29 mouse cellular contexts compared by ENCODE assay signal in genomic region chr6:112496291-112497060, GRCm38 (mm10). TPM values are rescaled to one million over a fixed set of nuclear protein-coding genes. Genes with fewer than 3 reads are reported as not detected.
DNase-seq lines count a peak whose midpoint lies in the region; ATAC-seq and TF ChIP-seq lines count a peak whose summit lies in the region.
"Had no signal": no experiment of that assay in that cellular context is flagged by ENCODE, and none has a peak within 500 bp of the region (broad histone marks: within the 10 kb centered on the region; RNA-seq: fewer than 3 reads in every experiment).

No protein-coding gene starts in this region.

- WGBS in liver, adult 2 months, result 24% methylated on average over 8 of the region's 8 CpGs
- 57% methylated on average over 8 of the region's 8 CpGs for WGBS in liver, embryonic 12.5 days (ENCODE audit: insufficient replicate concordance)
- WGBS in kidney, embryonic 15.5 days, result 47% methylated on average over 8 of the region's 8 CpGs
- 74% methylated on average over 8 of the region's 8 CpGs for WGBS in limb, embryonic 10.5 days

- no peak overlapping the region for H3K4me2 ChIP-seq in liver, embryonic 12.5 days
- H3K4me2 ChIP-seq in kidney, embryonic 15.5 days, result no peak overlapping the region
- H3K4me2 ChIP-seq: embryonic facial prominence, embryonic 13.5 days; heart, embryonic 11.5 days; intestine, embryonic 15.5 days; limb, embryonic 13.5 days; midbrain, embryonic 13.5 days had no signal

- no peaks in the 10 kb centered on the region for H3K9me3 ChIP-seq in liver, embryonic 12.5 days (replicated peaks)
- H3K9me3 ChIP-seq in kidney, embryonic 15.5 days (replicated peaks), result no peaks in the 10 kb centered on the region
- no peaks in the 10 kb centered on the region for H3K9me3 ChIP-seq in limb, embryonic 10.5 days (replicated peaks)
- H3K9me3 ChIP-seq: embryonic facial prominence, embryonic 13.5 days; hindbrain, embryonic 10.5 days; intestine, embryonic 15.5 days; limb, embryonic 13.5 days; midbrain, embryonic 13.5 days had no signal

- TF ChIP-seq CTCF in liver, adult 2 months (IDR thresholded peaks at IDR 0.05; ENCODE audit: low read depth, low read length), result no peak

- H3K9ac ChIP-seq in liver, adult 2 months (ENCODE audit: low read depth, low read length), result no peak overlapping the region
- H3K9ac ChIP-seq in liver, embryonic 12.5 days, result no peak overlapping the region
- H3K9ac ChIP-seq in kidney, embryonic 15.5 days, result no peak overlapping the region
- H3K9ac ChIP-seq: embryonic facial prominence, embryonic 13.5 days; intestine, embryonic 15.5 days; limb, embryonic 13.5 days; midbrain, embryonic 13.5 days had no signal

- peak overlapping the region; percentile 55 for H3K27ac ChIP-seq in liver, adult 2 months (replicated peaks; ENCODE audit: insufficient read depth, low read depth, low read length)
- no peak overlapping the region for H3K27ac ChIP-seq in liver, embryonic 12.5 days
- H3K27ac ChIP-seq in kidney, embryonic 15.5 days, result peak overlapping the region; percentile 87
- peak overlapping the region; percentile 66; the same call in 1 of the 2 replicates for H3K27ac ChIP-seq in limb, embryonic 10.5 days
- H3K27ac ChIP-seq: embryonic facial prominence, embryonic 13.5 days; hindbrain, embryonic 10.5 days; intestine, embryonic 15.5 days; limb, embryonic 13.5 days; midbrain, embryonic 13.5 days had no signal

- peak; percentile 85 for DNase-seq in liver, adult 2 months (ENCODE audit: extremely low read depth, low read depth, low spot score)
- peak; percentile 74 for DNase-seq in kidney, adult 18-20 months
- no peak for DNase-seq in limb, embryonic 10.5 days (ENCODE audit: low spot score)
- no peak for DNase-seq in thymus, postnatal 25 days
- DNase-seq in spleen, postnatal 10 days (ENCODE audit: low spot score in 2 of 2), result no peak
- DNase-seq: cerebellum, adult 18-20 months; cerebellum, postnatal 25 days; layer of hippocampus, postnatal 36 days; lung, adult 18-20 months; lung, postnatal 14 days; retina, postnatal 1 day; right cerebral cortex, postnatal 25 days; spleen, adult 18-20 months; thymus, postnatal 14 days had no signal

- peaks cover 22% of the 10 kb centered on the region for H3K4me1 ChIP-seq in liver, adult 2 months (ENCODE audit: control insufficient read depth, insufficient read depth, low read length)
- no peaks in the 10 kb centered on the region for H3K4me1 ChIP-seq in liver, embryonic 12.5 days
- peaks cover 33% of the 10 kb centered on the region for H3K4me1 ChIP-seq in kidney, embryonic 15.5 days
- H3K4me1 ChIP-seq in limb, embryonic 10.5 days, result peaks cover 25% of the 10 kb centered on the region
- H3K4me1 ChIP-seq: embryonic facial prominence, embryonic 13.5 days; midbrain, embryonic 13.5 days had no signal

- ATAC-seq in liver, embryonic 12.5 days, result no peak
- no peak for ATAC-seq in kidney, embryonic 15.5 days (replicated peaks; ENCODE audit: low FRiP score)
- ATAC-seq: forebrain, embryonic 14.5 days; hindbrain, embryonic 16.5 days; intestine, embryonic 15.5 days; midbrain, embryonic 13.5 days had no signal

- H3K27me3 ChIP-seq in liver, adult 2 months (ENCODE audit: control insufficient read depth, insufficient read depth, low read length), result no peaks in the 10 kb centered on the region
- H3K27me3 ChIP-seq in liver, embryonic 12.5 days (replicated peaks), result peaks cover 12% of the 10 kb centered on the region
- H3K27me3 ChIP-seq in kidney, embryonic 15.5 days, result no peaks in the 10 kb centered on the region
- peaks cover 17% of the 10 kb centered on the region for H3K27me3 ChIP-seq in limb, embryonic 10.5 days (ENCODE audit: low read depth, poor library complexity, severe bottlenecking)
- H3K27me3 ChIP-seq: intestine, embryonic 15.5 days had no signal

- H3K36me3 ChIP-seq in liver, adult 2 months (ENCODE audit: control insufficient read depth, insufficient read depth, low read length), result no peaks in the 10 kb centered on the region
- H3K36me3 ChIP-seq in liver, embryonic 12.5 days, result no peaks in the 10 kb centered on the region
- H3K36me3 ChIP-seq in kidney, embryonic 15.5 days, result no peaks in the 10 kb centered on the region
- H3K36me3 ChIP-seq in limb, embryonic 10.5 days, result no peaks in the 10 kb centered on the region
- H3K36me3 ChIP-seq: embryonic facial prominence, embryonic 13.5 days; hindbrain, embryonic 10.5 days; intestine, embryonic 15.5 days; limb, embryonic 13.5 days; midbrain, embryonic 13.5 days had no signal

- no peaks in the 10 kb centered on the region for H3K79me2 ChIP-seq in liver, adult 2 months (ENCODE audit: control insufficient read depth, insufficient read depth, low read length)

- no peak for TF ChIP-seq POLR2A in liver, adult 2 months (IDR thresholded peaks at IDR 0.05; ENCODE audit: extremely low read depth, insufficient read depth, low read length)

- H3K4me3 ChIP-seq in liver, adult 2 months (ENCODE audit: insufficient read depth, low read depth, low read length), result no peak overlapping the region
- no peak overlapping the region for H3K4me3 ChIP-seq in liver, embryonic 12.5 days
- no peak overlapping the region for H3K4me3 ChIP-seq in kidney, embryonic 15.5 days (replicated peaks)
- no peak overlapping the region for H3K4me3 ChIP-seq in limb, embryonic 10.5 days
- H3K4me3 ChIP-seq: embryonic facial prominence, embryonic 13.5 days; erythroblast, embryonic 14.5 days; hindbrain, embryonic 10.5 days; intestine, embryonic 15.5 days; limb, embryonic 13.5 days; midbrain, embryonic 13.5 days had no signal

RNA-seq across cellular contexts. Expression of gene Oxtr, which starts 6.7 kb away (rescaled TPM):
- 0.34 TPM in 1 of 2 replicates, not detected in the other for total RNA-seq in liver, adult 2 months (2014; rRNA removed)
- not detected in 2 replicates for polyA plus RNA-seq in liver, adult 2 months (2012; rRNA removed)
- not detected in 2 replicates for polyA plus RNA-seq in liver, embryonic 12.5 days (2016; fragmentation: Nextera tagmentation; extraction: Ambion mirVana)
- 5.8 and 6.0 TPM in 2 replicates for polyA plus RNA-seq in kidney, embryonic 15.5 days (2015; fragmentation: Nextera tagmentation; extraction: Ambion mirVana)
- polyA plus RNA-seq in limb, embryonic 10.5 days (2016; fragmentation: Nextera tagmentation; extraction: Ambion mirVana), result 0.09 and 0.13 TPM in 2 replicates
- total RNA-seq: granulocyte monocyte progenitor cell, adult 5-6 weeks had no signal
- polyA plus RNA-seq: erythroblast, embryonic 14.5 days had no signal

RNA-seq across cellular contexts. Expression of gene Cav3, which starts 37.2 kb away (rescaled TPM):
- 0.18 TPM in 1 of 2 replicates, not detected in the other for total RNA-seq in liver, adult 2 months (2014; rRNA removed)
- polyA plus RNA-seq in liver, adult 2 months (2012; rRNA removed), result not detected in 2 replicates
- polyA plus RNA-seq in liver, embryonic 12.5 days (2016; fragmentation: Nextera tagmentation; extraction: Ambion mirVana), result 0.17 TPM in 1 of 2 replicates, not detected in the other
- polyA plus RNA-seq in kidney, embryonic 15.5 days (2015; fragmentation: Nextera tagmentation; extraction: Ambion mirVana), result 2.1 and 5.2 TPM in 2 replicates
- 0.16 TPM in 1 of 2 replicates, not detected in the other for polyA plus RNA-seq in limb, embryonic 10.5 days (2016; fragmentation: Nextera tagmentation; extraction: Ambion mirVana)
- total RNA-seq: adrenal gland, adult 18-20 months; ES-E14; granulocyte monocyte progenitor cell, adult 5-6 weeks; megakaryocyte progenitor cell, adult 5-6 weeks had no signal
- polyA plus RNA-seq: erythroblast, embryonic 14.5 days; forebrain, embryonic 14.5 days; hindbrain, embryonic 10.5 days; hindbrain, embryonic 16.5 days; midbrain, embryonic 13.5 days had no signal

Comparison
In these comparisons a context has a peak if more than half of its experiments do, and no peak if none do; other contexts are left out.
1. DNase-seq: peak in liver, adult 2 months (single experiment) and kidney, adult 18-20 months (single experiment); none in limb, embryonic 10.5 days (single experiment), thymus, postnatal 25 days (single experiment) and spleen, postnatal 10 days (0 of 2).